Mouse (Mus musculus) bone marrow macrophage, adult 2 months (primary cell): Measurements from ENCODE around the gene Abca17. TPM values are rescaled to one million over a fixed set of nuclear protein-coding genes. Genes with fewer than 3 reads are reported as not detected.
A peak's percentile ranks its signal among the peaks of the same experiment; 100 is the strongest.

ENCODE experiments used
- H3K27ac ChIP-seq: 2 replicates; pipeline ENCODE4 v1.5.1; 2012; ENCODE audit warnings: low read depth, low read length; ENCODE audit not compliant: insufficient read depth
- H3K4me1 ChIP-seq: 2 replicates; pipeline ENCODE4 v1.6.1; 2012; ENCODE audit warnings: low read length; ENCODE audit not compliant: control insufficient read depth, insufficient read depth
- H3K4me3 ChIP-seq: 2 replicates; pipeline ENCODE4 v1.5.1; 2012; ENCODE audit warnings: mild to moderate bottlenecking, low read length, moderate library complexity; ENCODE audit not compliant: insufficient read depth
- CTCF ChIP-seq: IDR thresholded peaks from 2 replicates; pipeline ENCODE4 v1.5.1; 2012; ENCODE audit warnings: low read depth, mild to moderate bottlenecking, low read length, moderate library complexity
- POLR2A ChIP-seq: IDR thresholded peaks from 2 replicates; pipeline ENCODE4 v1.6.1; 2012; ENCODE audit warnings: mild to moderate bottlenecking, low read depth, low read length, borderline replicate concordance
- polyA plus RNA-seq: library from polyadenylated mRNA; stranded (reverse); fragments of >200 nt; gene quantifications from 2 replicates; pipeline ENCODE4 v1.2.4, GENCODE M21; 2012; ENCODE audit not compliant: missing spikeins, insufficient read depth, insufficient read length

Abca17 gene
- polyA plus RNA-seq, 1 experiment, result 0.40 TPM

GRCm38 (mm10) chr17:24351760-24352357 lies 991 bp upstream of the Abca17 start, which contains the start of gene Abca3:
Gene Abca3, plus strand, starts transcription at chr17:24351950.
- peak; percentile 37; the same call in 1 of the 2 replicates for TF ChIP-seq POLR2A
- peak; percentile 51; the same call in 1 of the 2 replicates for TF ChIP-seq CTCF
- Histone ChIP-seq H3K4me3 (peak within 1 kb of the TSS; percentile 82), H3K4me1 (peaks cover 23% of the 10 kb centered on the region), H3K27ac (peak within 1 kb of the TSS; percentile 65)

GRCm38 (mm10) chr17:24349176-24349575 lies 1.7 kb downstream of the Abca17 start:
- H3K4me1 ChIP-seq, result peaks cover 17% of the 10 kb centered on the region
- H3K27ac ChIP-seq, result no peak overlapping the region
- no peak overlapping the region for H3K4me3 ChIP-seq
- TF ChIP-seq CTCF, result no peak
- no peak for TF ChIP-seq POLR2A

GRCm38 (mm10) chr17:24346831-24347230 lies 4.0 kb downstream of the Abca17 start:
- H3K4me1 ChIP-seq, result peaks cover 5% of the 10 kb centered on the region; the same call in 1 of the 2 replicates
- H3K27ac ChIP-seq, result no peak overlapping the region
- no peak overlapping the region for H3K4me3 ChIP-seq
- TF ChIP-seq CTCF, result no peak
- no peak for TF ChIP-seq POLR2A

- TF ChIP-seq POLR2A (0 out of 2 replicates have a peak, but pooled peaks have one; percentile 70), CTCF (no peak)
Observed at GRCm38 (mm10) chr17:24344672-24345071, 6.2 kb downstream of the Abca17 start.

GRCm38 (mm10) chr17:24327656-24328055 lies 23.2 kb downstream of the Abca17 start:
- Histone ChIP-seq H3K4me3 (no peak overlapping the region), H3K4me1 (peaks cover 4% of the 10 kb centered on the region), H3K27ac (no peak overlapping the region)
- TF ChIP-seq CTCF (no peak), POLR2A (no peak)

More at GRCm38 (mm10) chr17:24344672-24345071, 6.2 kb downstream of the Abca17 start:
- H3K4me1 ChIP-seq, result 0 out of 2 replicates have a peak, but pooled peaks cover 2% of the 10 kb centered on the region
- H3K27ac ChIP-seq, result peak overlapping the region; percentile 74
- H3K4me3 ChIP-seq, result peak overlapping the region; percentile 71

GRCm38 (mm10) chr17:24325051-24325450 lies 25.8 kb downstream of the Abca17 start:
- Histone ChIP-seq H3K27ac (no peak overlapping the region), H3K4me1 (peaks cover 4% of the 10 kb centered on the region), H3K4me3 (no peak overlapping the region)
- TF ChIP-seq POLR2A (no peak), CTCF (no peak)

GRCm38 (mm10) chr17:24320826-24321225 lies 30.0 kb downstream of the Abca17 start:
- H3K4me1 ChIP-seq, result no peaks in the 10 kb centered on the region
- H3K27ac ChIP-seq, result no peak overlapping the region
- no peak for TF ChIP-seq CTCF
- H3K4me3 ChIP-seq, result no peak overlapping the region

- H3K4me1 ChIP-seq, result no peaks in the 10 kb centered on the region
- no peak overlapping the region for H3K4me3 ChIP-seq
- TF ChIP-seq POLR2A, result no peak
- peak; percentile 73 for TF ChIP-seq CTCF
- H3K27ac ChIP-seq, result no peak overlapping the region
Observed at GRCm38 (mm10) chr17:24307500-24307899, 43.4 kb downstream of the Abca17 start.

GRCm38 (mm10) chr17:24300651-24301050 lies 50.2 kb downstream of the Abca17 start:
- TF ChIP-seq POLR2A (no peak), CTCF (no peak)

GRCm38 (mm10) chr17:24289338-24289737 lies 61.5 kb downstream of the Abca17 start:
- Histone ChIP-seq H3K27ac (no peak overlapping the region), H3K4me1 (peaks cover 5% of the 10 kb centered on the region), H3K4me3 (no peak overlapping the region)
- TF ChIP-seq POLR2A (no peak), CTCF (no peak)

More at GRCm38 (mm10) chr17:24300651-24301050, 50.2 kb downstream of the Abca17 start:
- Histone ChIP-seq H3K4me1 (no peaks in the 10 kb centered on the region), H3K27ac (no peak overlapping the region), H3K4me3 (no peak overlapping the region)

GRCm38 (mm10) chr17:24288477-24288876 lies 62.4 kb downstream of the Abca17 start:
- Histone ChIP-seq H3K27ac (no peak overlapping the region), H3K4me1 (peaks cover 6% of the 10 kb centered on the region), H3K4me3 (no peak overlapping the region)
- TF ChIP-seq CTCF (no peak), POLR2A (no peak)

GRCm38 (mm10) chr17:24285680-24286079 lies 65.2 kb downstream of the Abca17 start:
- Histone ChIP-seq H3K4me3 (no peak overlapping the region), H3K27ac (no peak overlapping the region), H3K4me1 (peaks cover 9% of the 10 kb centered on the region)
- no peak for TF ChIP-seq CTCF
- no peak for TF ChIP-seq POLR2A
